Mouse (Mus musculus): Measurements from ENCODE around the gene Cox10. TPM values are rescaled to one million over a fixed set of nuclear protein-coding genes. Genes with fewer than 3 reads are reported as not detected.
A peak's percentile ranks its signal among the peaks of the same experiment; 100 is the strongest.

Cox10 gene
- polyA plus RNA-seq, 1 experiment from 2014 or later: 29.6 TPM

GRCm38 (mm10) chr11:63914388-63914787 lies 164.9 kb downstream of the Cox10 start:
- Histone ChIP-seq H3K36me3 (no peaks in the 10 kb centered on the region), H3K4me3 (peak overlapping the region; percentile 51), H3K27me3 (ENCODE audit: low read depth, poor library complexity, severe bottlenecking) (peaks cover 97% of the 10 kb centered on the region), H3K9me3 (replicated peaks) (no peaks in the 10 kb centered on the region), H3K27ac (replicated peaks) (peak overlapping the region; percentile 38; the same call in 1 of the 2 replicates), H3K4me1 (peaks cover 95% of the 10 kb centered on the region)
- peak; percentile 77 for DNase-seq (ENCODE audit: low spot score)
- WGBS: 3% methylated on average over 20 of the region's 20 CpGs

- Histone ChIP-seq H3K36me3 (no peaks in the 10 kb centered on the region), H3K4me1 (peaks cover 91% of the 10 kb centered on the region), H3K9me3 (replicated peaks) (no peaks in the 10 kb centered on the region), H3K27ac (replicated peaks) (peak overlapping the region; percentile 38; the same call in 1 of the 2 replicates), H3K27me3 (ENCODE audit: low read depth, poor library complexity, severe bottlenecking) (peaks cover 93% of the 10 kb centered on the region), H3K4me3 (peak overlapping the region; percentile 51)
- DNase-seq (ENCODE audit: low spot score): no peak
- 41% methylated on average over 4 of the region's 4 CpGs for WGBS
Observed at GRCm38 (mm10) chr11:63913936-63914335, 165.3 kb downstream of the Cox10 start.

Other genes starting within 250 kb of the Cox10 start
- gene Hs3st3b1, start 157.2 kb downstream of the Cox10 start, polyA plus RNA-seq (2016; fragmentation: Nextera tagmentation; extraction: Ambion mirVana): 15.6 and 19.4 TPM in 2 replicates

Data from midbrain, embryonic 10.5 days (tissue).